Mouse (Mus musculus) adrenal gland, adult (tissue): Measurements from ENCODE around the gene Mylk.

Experiments used
- DNase-seq, 2 experiments: peaks; one replicate each; pipeline ENCODE4 v3.0.0; 2022 to 2023; ENCODE audit warnings: low spot score in 1 of 2; ENCODE audit not compliant: inconsistent age in 2 of 2

Gene Mylk

DNA sequence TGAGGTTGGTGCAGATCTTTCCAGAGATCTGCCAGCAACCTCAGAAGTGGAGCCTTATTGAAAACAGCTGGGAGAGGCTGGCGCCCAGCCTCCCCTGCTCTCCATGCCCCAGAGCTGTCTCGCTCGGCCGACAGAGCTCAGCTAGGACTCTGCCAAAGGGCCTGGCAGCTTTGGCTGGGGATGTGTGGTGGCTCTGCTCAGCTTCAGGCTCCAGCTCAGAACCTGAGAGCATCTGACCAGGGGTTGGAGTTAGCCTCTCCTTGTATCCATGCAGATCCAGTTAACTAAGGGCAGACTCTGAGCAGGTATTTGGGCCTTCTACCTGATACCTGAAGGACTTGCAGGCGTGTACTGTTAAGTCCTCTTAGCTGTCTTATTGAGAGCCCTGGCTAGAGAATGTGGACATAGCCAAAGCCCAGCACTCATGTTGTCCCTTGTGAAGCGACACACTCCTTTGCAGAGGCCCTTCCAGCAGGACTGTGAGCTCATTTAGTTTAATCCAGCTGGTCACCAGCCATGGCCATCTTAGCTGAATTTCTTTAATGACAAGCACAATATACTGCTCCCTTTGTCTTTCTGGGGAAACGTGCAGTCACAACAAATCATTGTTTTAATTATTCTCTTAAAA, 94.8 kb downstream of the Mylk start:
- DNase-seq = no peak

DNA sequence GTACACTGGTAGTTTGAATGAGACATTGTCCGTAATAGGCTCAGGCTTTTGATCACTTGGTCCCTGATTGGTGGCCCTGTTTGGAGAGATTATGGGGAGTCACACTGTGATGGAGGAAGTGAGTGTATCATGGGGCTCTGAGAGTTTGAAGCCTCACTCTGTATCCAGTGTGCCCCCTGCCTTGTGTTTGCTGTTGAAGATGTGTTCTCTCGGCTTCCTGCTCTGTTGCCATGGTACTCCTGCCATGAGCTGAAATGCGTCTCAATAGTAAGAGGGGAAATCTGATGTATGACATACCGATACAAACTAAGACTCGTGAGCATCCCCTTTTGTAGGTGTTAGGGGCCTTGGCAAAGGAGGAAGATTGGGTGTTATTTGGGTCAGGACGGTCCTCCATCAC, 99.8 kb downstream of the Mylk start:
- no peak for DNase-seq

GRCm38 (mm10) chr16:34847638-34848037, 102.6 kb downstream of the Mylk start:
- peak in 1 of 2 experiments; percentile 13 for DNase-seq

GRCm38 (mm10) chr16:34854066-34854465, 109.1 kb downstream of the Mylk start:
- DNase-seq = no peak

GRCm38 (mm10) chr16:34855136-34855535, 110.1 kb downstream of the Mylk start:
- DNase-seq = no peak

GRCm38 (mm10) chr16:34855751-34856150, 110.7 kb downstream of the Mylk start:
- peak in 1 of 2 experiments; percentile 54 for DNase-seq

GRCm38 (mm10) chr16:34857631-34858030, 112.6 kb downstream of the Mylk start:
- no peak for DNase-seq

DNA sequence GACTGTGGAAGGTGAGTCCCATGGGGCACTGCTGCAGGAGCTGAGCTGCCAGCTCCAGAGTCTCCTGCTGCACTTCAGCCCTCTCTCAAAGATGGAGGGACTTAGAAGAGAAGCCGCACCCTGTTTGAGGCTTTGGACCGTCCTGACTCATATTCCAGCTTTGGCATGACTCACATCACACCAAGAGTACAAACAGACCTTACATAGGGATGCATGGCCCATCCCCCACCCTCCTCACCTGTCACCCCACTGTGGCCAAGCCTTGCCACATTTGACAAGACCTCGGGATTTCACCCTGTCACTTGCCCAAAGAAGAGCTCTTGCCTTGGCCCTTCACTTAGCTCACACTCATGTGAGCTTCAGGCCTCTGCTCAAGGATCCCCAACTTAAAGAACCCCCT, 115.8 kb downstream of the Mylk start:
- no peak for DNase-seq

- peak; percentile 12 to 72 for DNase-seq
Measured at GRCm38 (mm10) chr16:34861744-34862365, 116.8 kb downstream of the Mylk start.

- peak in 1 of 2 experiments; percentile 36 for DNase-seq
Measured at GRCm38 (mm10) chr16:34865373-34865772, 120.4 kb downstream of the Mylk start.

DNA sequence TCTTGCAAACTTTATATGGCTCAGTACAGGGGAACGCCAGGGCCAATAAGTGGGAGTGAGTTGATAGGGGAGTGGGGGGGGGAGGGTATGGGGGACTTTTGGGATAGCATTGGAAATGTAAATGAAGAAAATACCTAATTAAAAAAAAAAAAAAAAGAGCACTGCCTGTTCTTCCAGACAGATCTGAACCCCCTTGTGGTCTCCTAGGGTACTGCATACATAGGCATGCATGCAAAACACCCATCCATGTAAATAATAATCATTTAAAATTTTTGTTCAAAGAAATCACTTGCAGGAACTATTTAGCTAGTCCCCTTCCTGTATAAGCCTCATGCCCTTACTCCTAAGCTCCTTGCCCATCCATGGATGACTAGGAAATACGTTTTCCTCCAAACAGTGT, 122.2 kb downstream of the Mylk start:
- no peak for DNase-seq

GRCm38 (mm10) chr16:34880031-34880778, 135.2 kb downstream of the Mylk start:
- no peak for DNase-seq

DNA sequence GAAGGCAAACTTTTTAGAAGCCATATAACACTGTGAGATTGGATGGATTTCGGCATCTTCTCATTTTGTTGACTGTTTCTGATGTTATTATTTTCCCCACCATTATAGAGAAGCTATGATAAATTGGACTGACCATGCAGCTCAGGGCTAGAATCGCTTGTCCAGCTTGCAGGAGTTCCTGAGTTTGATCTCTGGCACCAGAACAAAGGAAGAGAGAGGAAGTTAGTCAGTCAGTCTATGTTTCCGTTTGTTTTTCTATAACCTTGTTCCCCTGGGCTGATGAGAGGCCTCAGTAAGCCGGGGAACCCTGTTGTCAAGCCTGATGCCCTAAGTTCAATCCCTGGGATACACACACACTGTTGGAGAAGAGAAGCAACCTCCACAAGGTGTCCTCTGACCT, 135.8 kb downstream of the Mylk start:
- DNase-seq = no peak

- no peak for DNase-seq
Measured at GRCm38 (mm10) chr16:34887037-34887436, 142.0 kb downstream of the Mylk start.

- no peak for DNase-seq
Measured at GRCm38 (mm10) chr16:34894016-34894415, 149.0 kb downstream of the Mylk start.

DNA sequence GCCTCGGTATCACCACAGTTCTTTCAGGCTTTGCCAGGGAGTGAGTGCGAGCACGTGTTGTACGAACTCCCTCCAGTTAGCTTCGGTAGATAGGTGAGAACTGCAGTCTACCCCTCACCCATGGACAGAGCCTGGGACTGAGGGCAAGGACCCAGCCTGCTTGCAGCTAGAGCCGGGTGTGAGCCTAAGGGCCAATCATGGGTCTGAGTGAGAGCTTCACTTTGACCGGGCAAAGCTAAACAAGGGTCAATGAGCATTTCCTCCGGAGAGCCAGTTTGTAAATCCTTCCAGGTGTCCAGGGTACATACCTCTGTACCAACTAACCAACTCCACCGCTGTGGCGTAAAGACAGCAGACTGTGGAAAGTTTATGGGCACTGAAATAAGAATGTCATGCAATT, 150.9 kb downstream of the Mylk start:
- no peak for DNase-seq

DNA sequence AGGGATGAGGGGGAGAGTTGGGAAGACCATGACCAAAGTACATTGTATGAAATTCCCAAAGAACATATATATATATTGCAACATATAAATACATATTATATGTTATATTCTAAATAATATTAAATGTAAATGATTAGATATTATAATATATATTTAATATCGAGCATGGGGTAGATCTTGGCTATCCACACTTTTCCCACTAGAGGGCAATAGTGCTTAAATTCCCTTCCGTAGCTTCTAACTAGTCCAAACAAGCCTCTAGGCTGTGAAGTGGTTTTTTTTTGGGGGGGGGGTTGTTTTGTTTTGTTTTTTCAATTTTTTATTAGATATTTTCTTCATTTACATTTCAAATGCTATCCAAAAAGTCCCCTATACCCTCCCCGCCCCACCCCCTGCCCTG, 152.0 kb downstream of the Mylk start:
- no peak for DNase-seq

DNA sequence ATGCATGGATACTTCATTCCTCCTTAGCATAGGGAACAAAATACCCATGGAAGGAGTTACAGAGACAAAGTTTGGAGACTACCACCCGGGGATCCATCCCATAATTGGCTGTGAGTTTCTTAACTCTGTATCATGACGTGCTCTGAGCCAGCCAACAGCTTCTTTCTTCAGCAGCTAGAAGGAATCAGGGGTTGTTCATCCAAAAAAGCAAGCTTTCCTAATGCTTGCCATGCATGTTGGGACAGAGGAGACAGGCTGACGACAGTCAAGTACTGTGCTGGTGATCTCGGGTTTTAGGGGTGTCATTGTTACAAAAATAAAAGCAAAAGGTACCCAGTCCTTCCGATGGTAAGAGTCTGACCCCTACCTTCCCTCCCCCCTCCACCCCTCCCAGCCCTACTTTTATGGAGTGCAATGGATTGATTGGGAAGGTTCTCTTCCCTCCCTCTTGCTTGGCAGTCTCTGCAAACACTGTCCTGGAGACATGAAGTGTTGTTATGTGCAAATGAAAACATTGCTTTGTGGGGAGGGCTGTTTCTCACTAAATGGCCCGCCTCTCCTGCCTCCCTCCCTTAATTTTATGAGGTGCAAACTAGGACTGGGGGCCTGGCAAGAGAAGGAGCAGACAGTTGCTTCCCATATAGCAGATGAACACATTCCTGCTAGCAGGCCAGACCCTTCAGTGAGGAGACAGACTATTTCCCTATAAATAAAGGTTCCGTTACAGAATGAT, 153.2 kb downstream of the Mylk start:
- DNase-seq = no peak

GRCm38 (mm10) chr16:34899071-34899808, 154.2 kb downstream of the Mylk start:
- DNase-seq = no peak

DNA sequence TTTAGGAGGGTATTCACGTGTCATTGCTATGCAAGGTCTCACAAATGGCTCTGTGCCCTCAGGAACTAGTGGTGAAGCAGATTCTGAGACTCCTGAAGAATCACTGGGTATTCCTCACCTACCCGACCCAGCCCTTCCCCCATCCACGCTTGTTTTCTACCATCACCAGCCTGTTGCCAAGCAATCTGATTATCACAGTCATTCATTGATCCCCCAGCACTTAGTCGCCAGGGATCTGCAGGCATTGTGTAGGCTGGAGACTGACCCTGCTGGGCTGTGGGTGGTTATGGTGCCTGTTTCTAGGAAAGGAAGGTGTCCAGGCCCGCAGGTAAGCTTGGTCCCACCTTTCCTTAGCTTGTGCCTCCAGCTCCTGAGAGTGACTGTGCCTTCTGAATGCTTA, 155.0 kb downstream of the Mylk start:
- no peak for DNase-seq

- DNase-seq = no peak
Measured at GRCm38 (mm10) chr16:34900471-34900870, 155.5 kb downstream of the Mylk start.
